Mouse (Mus musculus) cerebellum, postnatal 14 days (tissue): Measurements from ENCODE around the gene Cyp2d40.
"Not testable (repeated sequence)": the region's sequence is repeated elsewhere in the genome, so short reads cannot be mapped to it uniquely, and the experiment has no call there.

ENCODE experiments used
- DNase-seq, 2 experiments: peaks; one replicate each; pipeline ENCODE4 v3.0.0; 2021; ENCODE audit warnings: mixed read lengths in 2 of 2

The Cyp2d40 gene

DNA sequence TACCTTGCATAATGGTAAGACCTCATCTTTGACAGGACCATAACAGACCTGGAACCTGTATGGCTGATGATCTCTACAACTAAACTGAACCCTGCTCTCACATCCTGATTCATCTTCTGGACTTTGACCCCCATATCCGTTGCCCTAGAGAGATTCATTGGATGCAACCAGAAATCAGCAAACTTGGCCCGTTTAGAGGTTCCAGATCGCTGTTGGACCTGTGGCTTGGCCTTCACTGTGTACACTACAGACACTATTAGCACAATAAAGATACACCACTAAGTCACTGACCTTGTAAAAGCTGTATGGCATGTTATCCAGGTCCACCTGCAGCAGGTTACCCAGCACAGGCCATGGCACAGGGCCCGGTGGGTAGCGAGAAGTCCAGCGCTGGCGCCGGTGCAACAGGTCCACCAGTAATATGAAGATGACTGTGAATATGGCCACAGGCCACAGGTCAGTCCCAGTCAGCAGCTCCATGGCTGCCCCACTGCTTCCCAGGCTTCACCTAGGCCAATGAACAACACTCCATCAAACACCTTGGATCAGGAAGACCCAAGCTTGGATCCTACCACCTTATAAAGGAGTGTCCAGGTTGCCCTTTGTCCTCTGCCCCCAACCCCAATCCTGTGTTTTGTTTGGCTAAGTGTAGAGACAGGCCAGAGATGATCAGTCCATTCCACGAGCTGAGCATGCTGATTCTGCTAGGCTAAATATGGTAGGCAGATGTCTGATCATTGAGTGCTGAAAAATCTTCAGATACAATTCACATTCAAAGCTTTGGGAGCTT lies at the start of gene Cyp2d40:
TSS of gene Cyp2d40 (minus strand) at position 553 of the 790 bp plus-strand sequence.
- DNase-seq: no peak

GRCm38 (mm10) chr15:82810556-82810955 lies 46.6 kb upstream of the Cyp2d40 start:
- DNase-seq: no peak

- peak in 1 of 2 experiments; percentile 26 for DNase-seq
Measured at GRCm38 (mm10) chr15:82809511-82809910, 45.5 kb upstream of the Cyp2d40 start.

DNA sequence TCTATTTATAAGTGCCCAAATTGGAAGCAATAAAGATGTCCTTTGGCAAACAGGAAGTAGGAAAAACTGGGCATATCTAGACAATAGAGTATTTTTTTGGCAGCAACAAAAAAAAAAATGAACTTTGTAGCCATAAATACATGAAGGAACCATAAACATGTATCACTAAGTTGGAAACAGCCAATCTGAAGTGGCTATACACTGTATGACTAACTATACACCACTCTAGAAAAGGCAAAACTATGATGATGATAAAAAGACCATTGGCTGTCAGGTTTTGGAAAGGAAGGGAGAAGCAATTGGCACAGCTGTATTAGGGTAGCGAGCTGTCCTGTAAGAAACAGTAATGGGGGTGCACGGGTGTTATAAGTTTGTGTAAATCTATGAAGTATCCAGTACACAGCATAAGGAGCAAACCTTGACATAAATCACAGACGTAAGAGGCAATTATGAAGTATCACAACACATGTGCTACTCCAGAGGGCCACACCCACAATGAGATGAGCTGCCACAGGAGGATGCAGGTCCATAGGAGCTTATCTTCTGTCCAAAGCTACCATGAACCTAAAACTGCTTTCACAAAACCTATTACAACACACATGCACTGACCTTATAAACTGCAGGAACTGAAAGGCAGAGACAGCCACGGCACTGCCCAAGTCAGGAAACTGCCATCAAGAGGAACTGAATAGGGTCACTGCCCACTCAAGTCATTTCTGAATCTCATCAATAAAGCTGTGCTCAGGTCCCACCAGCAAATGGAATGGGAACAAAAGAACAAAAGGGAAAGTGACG lies 43.2 kb upstream of the Cyp2d40 start:
- no peak for DNase-seq

DNA sequence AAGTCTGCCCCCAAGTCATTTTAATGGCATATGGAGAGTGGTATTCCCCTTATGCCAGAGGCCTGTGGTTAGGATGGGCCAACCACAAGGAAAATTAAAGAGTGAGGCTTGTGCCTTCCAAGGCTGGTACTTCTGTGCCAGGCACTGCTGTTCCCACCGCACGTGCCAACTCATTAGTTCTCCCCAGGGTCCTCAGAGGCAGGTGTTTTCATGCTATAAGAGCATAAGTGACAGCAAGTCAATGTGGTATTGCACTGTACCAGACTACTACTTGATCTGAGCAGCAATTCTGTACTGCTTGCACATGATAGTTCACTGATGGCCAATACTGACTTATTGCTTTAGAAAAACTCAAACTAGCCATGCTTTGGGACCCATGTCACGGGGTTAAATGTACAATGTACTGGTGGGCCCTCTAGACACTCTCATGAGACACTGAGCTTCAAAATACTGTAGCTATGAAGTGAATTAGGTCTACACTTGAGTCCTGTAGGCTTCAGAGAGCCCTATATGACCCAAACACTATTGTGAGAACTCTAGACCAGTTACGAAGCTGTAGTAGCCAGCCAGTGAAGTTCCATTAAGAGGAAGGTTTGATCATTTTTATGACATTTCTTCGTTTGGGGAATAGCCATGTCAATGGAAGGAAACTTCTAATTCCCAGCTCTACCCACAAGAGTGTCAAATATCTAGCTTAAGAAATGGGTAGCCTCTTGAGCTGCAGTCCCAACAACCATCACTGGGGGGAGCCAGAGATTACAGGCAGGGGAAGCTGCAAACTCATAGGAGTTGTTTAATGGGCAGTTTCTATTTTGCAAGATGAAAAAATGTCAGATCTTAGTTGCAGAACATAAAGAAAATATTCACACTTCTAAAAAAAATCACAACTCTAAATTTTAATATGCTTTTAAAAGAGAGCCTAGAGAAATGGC lies 41.0 kb upstream of the Cyp2d40 start:
- peak; percentile 90 to 94 for DNase-seq

- DNase-seq: no peak
Measured at GRCm38 (mm10) chr15:82795936-82796440, 32.0 kb upstream of the Cyp2d40 start.

DNA sequence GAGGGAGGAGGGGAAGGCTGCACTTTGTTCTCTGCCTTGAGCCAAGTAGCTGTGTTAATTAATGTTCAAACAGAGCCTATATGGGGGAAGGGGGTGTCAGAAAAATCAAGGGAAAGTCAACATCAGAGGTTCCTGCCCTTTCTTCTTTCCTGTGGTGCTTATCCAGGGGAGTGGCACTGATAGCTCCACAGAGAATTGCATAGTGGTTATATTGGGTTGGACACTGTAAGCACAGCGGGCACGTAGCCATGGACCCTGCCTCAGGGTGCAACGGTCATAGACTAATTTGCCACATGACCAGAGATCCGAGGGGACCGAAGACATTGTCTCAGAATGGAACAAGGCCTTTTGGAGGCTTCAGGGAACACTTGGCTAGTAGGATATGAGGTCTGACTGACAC lies 30.3 kb upstream of the Cyp2d40 start, which contains the start of gene Cyp2d26:
TSS of gene Cyp2d26 (minus strand) at position 18 of the 400 bp plus-strand sequence.
- no peak for DNase-seq

DNA sequence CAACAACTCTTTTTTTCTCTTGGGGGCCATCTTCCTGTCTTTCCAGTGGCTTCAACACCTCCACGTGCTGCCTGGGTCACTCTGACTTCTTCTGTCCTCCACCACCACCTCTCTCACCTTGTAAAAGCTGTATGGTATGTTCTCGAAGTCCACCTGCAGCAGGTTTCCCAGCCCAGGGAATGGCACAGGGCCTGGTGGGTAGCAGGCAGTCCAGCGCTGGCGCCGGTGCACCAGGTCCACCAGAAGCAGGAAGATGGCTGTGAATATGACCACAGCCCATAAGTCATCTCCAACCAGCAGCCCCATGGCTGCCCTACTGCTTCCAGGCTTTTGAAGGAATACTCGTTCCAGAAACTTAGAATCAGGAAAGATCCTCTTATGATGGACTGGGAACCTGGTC lies 29.9 kb upstream of the Cyp2d40 start:
- no peak for DNase-seq

- DNase-seq: no peak
Measured at GRCm38 (mm10) chr15:82793454-82793853, 29.5 kb upstream of the Cyp2d40 start.

DNA sequence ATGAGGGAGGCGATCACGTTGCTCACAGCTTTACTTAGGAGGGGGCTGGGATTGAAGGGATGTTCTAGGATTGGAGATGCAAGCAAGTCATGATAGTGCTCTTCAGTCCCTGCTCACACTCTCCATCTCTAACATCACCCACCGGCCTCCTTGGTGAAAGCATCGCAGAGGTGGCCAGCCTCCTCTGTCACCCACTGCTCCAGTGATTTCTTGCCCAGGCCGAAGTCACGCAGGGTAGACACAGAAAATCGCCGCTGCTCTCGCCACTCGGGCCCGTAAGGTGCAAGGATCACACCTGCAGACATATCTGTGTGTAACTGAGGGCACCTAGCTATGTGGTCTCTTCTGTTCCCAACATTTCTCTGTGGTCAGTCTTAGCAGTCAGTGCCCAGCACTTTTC lies 28.6 kb upstream of the Cyp2d40 start:
- DNase-seq: no peak

DNA sequence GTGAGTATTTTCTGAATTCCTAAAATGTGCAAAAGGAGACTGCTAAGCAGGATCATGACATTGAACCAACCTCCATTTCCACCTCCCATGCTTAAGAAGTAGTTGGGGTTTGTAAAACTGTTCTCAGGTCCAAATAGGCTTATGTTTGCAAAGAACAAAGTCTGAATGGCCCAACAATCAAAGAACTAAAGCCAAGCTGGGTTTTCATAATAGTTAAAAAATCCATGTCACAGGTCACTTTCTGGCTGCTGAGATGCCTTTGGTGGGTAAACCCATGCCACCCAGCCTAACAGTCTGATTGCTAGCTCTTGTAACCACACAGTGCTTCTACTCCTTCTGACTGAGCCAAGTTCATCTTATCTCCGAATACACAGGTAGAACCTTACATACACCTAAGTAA lies 20.6 kb upstream of the Cyp2d40 start:
- DNase-seq: no peak

DNA sequence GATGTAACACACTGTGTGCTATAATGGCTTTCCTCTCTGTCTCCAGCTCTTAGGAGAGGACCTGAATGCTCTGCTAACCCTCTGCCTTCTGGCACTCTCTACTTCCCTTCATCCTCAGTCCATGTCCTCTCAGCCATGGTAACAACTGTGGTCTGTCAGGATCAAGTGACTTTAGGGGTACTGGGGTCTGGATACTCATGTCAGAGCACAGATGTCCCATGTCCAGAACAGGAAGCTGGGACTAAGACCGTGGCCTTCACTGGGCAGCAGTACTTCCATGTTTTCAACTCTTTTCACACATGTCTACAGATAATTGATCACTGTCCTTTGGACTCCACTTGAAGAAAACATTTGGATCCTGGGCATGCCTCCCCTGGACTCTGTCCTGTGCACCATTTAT lies 19.8 kb upstream of the Cyp2d40 start:
- no peak for DNase-seq

DNA sequence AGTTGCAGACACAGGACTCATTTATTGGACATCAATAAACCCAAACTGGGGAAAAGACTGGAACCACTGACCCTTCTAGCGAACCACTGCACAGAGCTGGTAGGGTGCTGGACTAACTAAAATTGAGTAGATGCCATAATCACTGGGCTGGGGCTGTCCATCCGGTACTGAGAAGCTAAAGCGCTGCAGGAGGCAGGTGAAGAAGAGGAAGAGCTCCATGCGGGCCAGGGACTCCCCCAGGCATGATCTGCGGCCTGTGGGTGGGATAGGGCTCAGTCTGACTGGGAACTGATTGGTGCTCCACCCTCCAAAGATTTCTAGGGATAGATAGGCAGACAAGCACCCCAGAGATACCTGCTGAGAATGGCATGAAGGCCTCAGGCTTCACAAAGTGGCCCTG lies 13.9 kb upstream of the Cyp2d40 start:
- DNase-seq: not testable (repeated sequence)

DNA sequence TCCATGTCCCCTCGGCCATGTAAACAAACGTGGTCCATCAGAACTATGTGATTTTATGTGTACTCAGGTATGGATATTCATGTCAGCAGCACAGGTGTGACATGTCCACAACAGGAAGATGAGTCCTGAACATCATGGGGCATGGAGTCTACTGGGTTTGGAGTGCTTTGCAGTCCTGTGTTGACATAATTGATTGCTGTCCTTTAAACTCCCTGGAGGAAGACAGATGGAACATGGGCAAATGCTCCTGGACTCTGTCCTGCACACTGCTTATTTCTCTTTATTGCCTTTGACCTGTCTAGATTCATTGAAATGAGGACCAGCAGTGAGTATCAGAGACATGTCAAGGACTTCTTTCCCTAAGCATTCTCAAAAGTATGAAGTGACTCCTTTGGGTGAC lies 2.0 kb upstream of the Cyp2d40 start:
- no peak for DNase-seq

DNA sequence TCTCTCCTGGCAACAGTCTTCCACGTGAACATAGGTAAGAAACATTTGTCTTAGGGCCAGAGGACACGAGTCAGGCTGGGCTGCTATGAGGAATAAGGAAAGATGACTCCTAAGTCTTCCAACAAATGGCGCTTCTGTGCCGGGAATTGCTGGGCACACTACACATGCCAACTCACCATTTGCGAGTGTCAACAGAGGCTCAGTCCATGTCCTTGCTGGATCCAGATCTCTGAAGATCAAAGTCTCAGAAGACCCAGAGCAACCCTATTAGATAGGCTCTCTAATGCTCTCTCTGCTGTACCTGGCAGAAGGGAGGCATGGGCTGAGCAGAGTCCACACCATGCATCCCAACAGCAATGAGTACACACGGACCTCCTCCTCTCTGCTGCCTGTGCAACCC lies 898 bp upstream of the Cyp2d40 start:
- DNase-seq: no peak

DNA sequence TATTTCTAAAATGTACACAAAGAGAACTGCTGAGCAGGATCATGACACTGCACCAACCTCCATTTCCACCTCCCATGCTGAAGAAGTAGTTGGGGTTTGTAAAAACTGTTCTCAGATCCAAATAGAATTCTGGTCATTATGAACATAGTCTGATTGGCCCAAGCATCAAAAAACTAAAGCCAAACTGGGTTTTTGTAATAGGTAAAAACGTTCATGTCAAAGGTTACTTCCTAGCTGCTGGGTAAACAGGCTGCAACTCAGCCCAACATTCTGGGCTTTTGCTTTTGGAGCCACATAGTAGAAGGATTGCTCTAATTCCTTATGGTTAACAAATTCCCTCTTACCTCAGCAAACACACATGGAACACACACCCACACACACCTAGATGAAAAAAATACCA lies 15.8 kb downstream of the Cyp2d40 start:
- DNase-seq: no peak

- no peak for DNase-seq
Measured at GRCm38 (mm10) chr15:82747516-82747915, 16.5 kb downstream of the Cyp2d40 start.

DNA sequence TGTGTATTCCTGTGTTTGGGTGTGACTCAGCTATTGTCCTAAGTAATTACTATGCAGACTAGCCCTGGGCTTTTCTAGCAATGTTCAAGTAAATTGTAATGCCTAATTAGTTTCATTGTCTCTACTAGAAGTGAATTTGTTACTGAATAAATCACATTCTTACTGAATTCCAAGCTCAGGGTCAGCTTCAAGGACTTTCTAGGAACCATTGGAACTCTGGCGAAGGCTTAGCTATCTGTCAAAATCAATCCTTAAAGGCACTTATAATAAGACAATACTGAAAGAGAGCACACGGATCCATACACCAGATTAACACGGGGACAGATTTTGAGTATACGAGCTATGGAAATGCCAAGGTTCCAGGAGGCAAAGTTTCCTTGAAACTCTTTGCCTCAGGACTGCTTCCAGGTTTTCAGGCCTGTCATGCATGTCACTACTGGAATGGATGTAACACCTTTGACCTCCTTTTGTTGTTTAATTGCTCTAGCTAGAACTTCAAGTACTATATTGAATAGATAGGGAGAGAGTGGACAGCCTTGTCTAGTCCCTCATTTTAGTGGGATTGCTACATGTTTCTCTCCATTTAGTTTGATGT lies 30.6 kb downstream of the Cyp2d40 start:
- not testable (repeated sequence) for DNase-seq
